Mouse (Mus musculus): ENCODE measurements at regions not wholly inside any gene's neighbourhood (a gene's known extent, or its start where the extent isn't known, plus 50 kb on each side); places are given as distances from the start of the nearest gene placed in this dataset.

- no peak overlapping the region for H3K4me3 ChIP-seq
- no peaks in the 10 kb centered on the region for H3K4me1 ChIP-seq (replicated peaks)
- no peaks in the 10 kb centered on the region for H3K36me3 ChIP-seq
- no peak overlapping the region for H3K27ac ChIP-seq
- H3K9me3 ChIP-seq: no peaks in the 10 kb centered on the region
- no peak for DNase-seq (ENCODE audit: low spot score)
- H3K27me3 ChIP-seq (ENCODE audit: insufficient read depth, poor library complexity, severe bottlenecking): no peaks in the 10 kb centered on the region
Observed at GRCm38 (mm10) chr4:72437367-72437766, 236.6 kb upstream of the Tle1 start.

GRCm38 (mm10) chr4:72425316-72425715, 224.6 kb upstream of the Tle1 start:
- 93% methylated on average over 1 of the region's 1 CpGs for WGBS

GRCm38 (mm10) chr4:72412100-72412788, 211.5 kb upstream of the Tle1 start:
- no peak overlapping the region for H3K4me3 ChIP-seq
- no peak for DNase-seq (ENCODE audit: low spot score)
- H3K36me3 ChIP-seq: no peaks in the 10 kb centered on the region
- H3K9me3 ChIP-seq: no peaks in the 10 kb centered on the region
- no peak overlapping the region for H3K27ac ChIP-seq
- 89% methylated on average over 8 of the region's 8 CpGs for WGBS
- no peaks in the 10 kb centered on the region for H3K4me1 ChIP-seq (replicated peaks)
- H3K27me3 ChIP-seq (ENCODE audit: insufficient read depth, poor library complexity, severe bottlenecking): no peaks in the 10 kb centered on the region

More at GRCm38 (mm10) chr4:72425316-72425715, 224.6 kb upstream of the Tle1 start:
- no peaks in the 10 kb centered on the region for H3K27me3 ChIP-seq (ENCODE audit: insufficient read depth, poor library complexity, severe bottlenecking)
- H3K4me3 ChIP-seq: no peak overlapping the region
- H3K36me3 ChIP-seq: no peaks in the 10 kb centered on the region
- H3K4me1 ChIP-seq (replicated peaks): no peaks in the 10 kb centered on the region
- DNase-seq (ENCODE audit: low spot score): no peak
- H3K27ac ChIP-seq: no peak overlapping the region
- no peaks in the 10 kb centered on the region for H3K9me3 ChIP-seq

GRCm38 (mm10) chr4:72411343-72411742, 210.6 kb upstream of the Tle1 start:
- Histone ChIP-seq H3K4me1 (replicated peaks) (no peaks in the 10 kb centered on the region), H3K27ac (no peak overlapping the region), H3K4me3 (no peak overlapping the region), H3K9me3 (no peaks in the 10 kb centered on the region), H3K36me3 (no peaks in the 10 kb centered on the region), H3K27me3 (ENCODE audit: insufficient read depth, poor library complexity, severe bottlenecking) (no peaks in the 10 kb centered on the region)
- DNase-seq (ENCODE audit: low spot score): no peak
- 90% methylated on average over 3 of the region's 3 CpGs for WGBS

GRCm38 (mm10) chr4:72400759-72401158, 200.0 kb upstream of the Tle1 start:
- H3K27me3 ChIP-seq (ENCODE audit: insufficient read depth, poor library complexity, severe bottlenecking): no peaks in the 10 kb centered on the region
- no peak for DNase-seq (ENCODE audit: low spot score)
- no peaks in the 10 kb centered on the region for H3K4me1 ChIP-seq (replicated peaks)
- no peaks in the 10 kb centered on the region for H3K36me3 ChIP-seq
- WGBS: 92% methylated on average over 1 of the region's 1 CpGs
- no peak overlapping the region for H3K27ac ChIP-seq
- no peak overlapping the region for H3K4me3 ChIP-seq
- no peaks in the 10 kb centered on the region for H3K9me3 ChIP-seq

GRCm38 (mm10) chr4:72391887-72392435, 191.2 kb upstream of the Tle1 start:
- H3K4me1 ChIP-seq (replicated peaks): no peaks in the 10 kb centered on the region
- no peak overlapping the region for H3K4me3 ChIP-seq
- H3K36me3 ChIP-seq: no peaks in the 10 kb centered on the region
- DNase-seq (ENCODE audit: low spot score): no peak
- no peaks in the 10 kb centered on the region for H3K27me3 ChIP-seq (ENCODE audit: insufficient read depth, poor library complexity, severe bottlenecking)
- WGBS: 77% methylated on average over 3 of the region's 3 CpGs
- no peak overlapping the region for H3K27ac ChIP-seq
- H3K9me3 ChIP-seq: no peaks in the 10 kb centered on the region

- H3K4me1 ChIP-seq (replicated peaks): peaks cover 11% of the 10 kb centered on the region
- no peak overlapping the region for H3K4me3 ChIP-seq
- no peaks in the 10 kb centered on the region for H3K36me3 ChIP-seq
- WGBS: 84% methylated on average over 5 of the region's 5 CpGs
- no peaks in the 10 kb centered on the region for H3K9me3 ChIP-seq
- no peaks in the 10 kb centered on the region for H3K27me3 ChIP-seq (ENCODE audit: insufficient read depth, poor library complexity, severe bottlenecking)
- DNase-seq (ENCODE audit: low spot score): no peak
- no peak overlapping the region for H3K27ac ChIP-seq
Observed at GRCm38 (mm10) chr4:72389811-72390625, 189.3 kb upstream of the Tle1 start.

GRCm38 (mm10) chr4:72384901-72385264, 184.2 kb upstream of the Tle1 start:
- Histone ChIP-seq H3K9me3 (no peaks in the 10 kb centered on the region), H3K27ac (peak overlapping the region; percentile 67), H3K27me3 (ENCODE audit: insufficient read depth, poor library complexity, severe bottlenecking) (no peaks in the 10 kb centered on the region), H3K4me1 (replicated peaks) (peaks cover 29% of the 10 kb centered on the region), H3K4me3 (peak overlapping the region; percentile 3; the same call in 1 of the 2 replicates), H3K36me3 (no peaks in the 10 kb centered on the region)
- 45% methylated on average over 12 of the region's 12 CpGs for WGBS
- peak; percentile 54 for DNase-seq (ENCODE audit: low spot score)

GRCm38 (mm10) chr4:72384259-72384900, 183.7 kb upstream of the Tle1 start:
- Histone ChIP-seq H3K4me1 (replicated peaks) (peaks cover 29% of the 10 kb centered on the region), H3K27ac (peak overlapping the region; percentile 67), H3K9me3 (no peaks in the 10 kb centered on the region), H3K36me3 (no peaks in the 10 kb centered on the region), H3K27me3 (ENCODE audit: insufficient read depth, poor library complexity, severe bottlenecking) (no peaks in the 10 kb centered on the region), H3K4me3 (peak overlapping the region; percentile 3; the same call in 1 of the 2 replicates)
- 75% methylated on average over 5 of the region's 5 CpGs for WGBS
- no peak for DNase-seq (ENCODE audit: low spot score)

- no peak overlapping the region for H3K27ac ChIP-seq
- no peaks in the 10 kb centered on the region for H3K9me3 ChIP-seq
- no peak overlapping the region for H3K4me3 ChIP-seq
- no peaks in the 10 kb centered on the region for H3K27me3 ChIP-seq (ENCODE audit: insufficient read depth, poor library complexity, severe bottlenecking)
- WGBS: 74% methylated on average over 2 of the region's 2 CpGs
- peaks cover 29% of the 10 kb centered on the region for H3K4me1 ChIP-seq (replicated peaks)
- no peaks in the 10 kb centered on the region for H3K36me3 ChIP-seq
- DNase-seq (ENCODE audit: low spot score): no peak
Observed at GRCm38 (mm10) chr4:72383729-72384128, 183.0 kb upstream of the Tle1 start.

- Histone ChIP-seq H3K36me3 (no peaks in the 10 kb centered on the region), H3K4me3 (no peak overlapping the region), H3K27ac (no peak overlapping the region), H3K4me1 (replicated peaks) (peaks cover 29% of the 10 kb centered on the region), H3K27me3 (ENCODE audit: insufficient read depth, poor library complexity, severe bottlenecking) (no peaks in the 10 kb centered on the region), H3K9me3 (no peaks in the 10 kb centered on the region)
- DNase-seq (ENCODE audit: low spot score): no peak
- 83% methylated on average over 11 of the region's 11 CpGs for WGBS
Observed at GRCm38 (mm10) chr4:72382517-72383147, 181.9 kb upstream of the Tle1 start.

GRCm38 (mm10) chr4:72381742-72382141, 181.0 kb upstream of the Tle1 start:
- WGBS: 85% methylated on average over 6 of the region's 6 CpGs
- no peak overlapping the region for H3K27ac ChIP-seq
- DNase-seq (ENCODE audit: low spot score): no peak
- H3K9me3 ChIP-seq: no peaks in the 10 kb centered on the region
- no peaks in the 10 kb centered on the region for H3K36me3 ChIP-seq
- H3K27me3 ChIP-seq (ENCODE audit: insufficient read depth, poor library complexity, severe bottlenecking): no peaks in the 10 kb centered on the region
- H3K4me3 ChIP-seq: no peak overlapping the region
- H3K4me1 ChIP-seq (replicated peaks): peaks cover 29% of the 10 kb centered on the region

Data from hindbrain, embryonic 10.5 days (tissue).